Mouse (Mus musculus) hindbrain, postnatal 0 days (tissue): ENCODE measurements around the gene Ppp1r14b. TPM values are rescaled to one million over a fixed set of nuclear protein-coding genes. Genes with fewer than 3 reads are reported as not detected.

Experiments used
- ATAC-seq: fragments of 200-750 bp; cut with Nextera tagmentation; 2 replicates; pipeline ENCODE4 v1.8.0; 2017; ENCODE audit warnings: mild to moderate bottlenecking, moderate TSS enrichment, moderate library complexity
- DNase-seq: peaks from one replicate; pipeline ENCODE4 v3.0.0-alpha.2; 2015; ENCODE audit warnings: low spot score
- H3K27ac ChIP-seq: fragments of 300-500 bp; sonication (generic); 2 replicates; pipeline ENCODE4 v1.5.1; 2014; ENCODE audit warnings: mild to moderate bottlenecking
- H3K27me3 ChIP-seq: fragments of 300-500 bp; sonication (generic); 2 replicates; pipeline ENCODE4 v1.6.1; 2014; ENCODE audit warnings: low read length, mixed read lengths; ENCODE audit not compliant: insufficient read depth
- H3K36me3 ChIP-seq: fragments of 300-500 bp; sonication (generic); 2 replicates; pipeline ENCODE4 v1.6.1; 2014; ENCODE audit warnings: low read length, mixed read lengths; ENCODE audit not compliant: insufficient read depth
- H3K4me1 ChIP-seq: fragments of 300-500 bp; sonication (generic); 2 replicates; pipeline ENCODE4 v1.6.1; 2014; ENCODE audit warnings: antibody characterized with exemption, low read length, mixed read lengths; ENCODE audit not compliant: insufficient read depth
- H3K4me2 ChIP-seq: fragments of 300-500 bp; sonication (generic); 2 replicates; pipeline ENCODE4 v1.6.1; 2014; ENCODE audit warnings: low read depth, mild to moderate bottlenecking, low read length, moderate library complexity, mixed read lengths
- H3K4me3 ChIP-seq: fragments of 300-500 bp; sonication (generic); 2 replicates; pipeline ENCODE4 v1.5.1; 2014; ENCODE audit warnings: low read length
- H3K9ac ChIP-seq: fragments of 300-500 bp; sonication (generic); replicated peaks from 2 replicates; pipeline ENCODE4 v1.6.1; 2014; ENCODE audit warnings: mild to moderate bottlenecking, low read length, moderate library complexity, mixed read lengths
- H3K9me3 ChIP-seq: fragments of 300-500 bp; sonication (generic); 2 replicates; pipeline ENCODE4 v1.6.1; 2016; ENCODE audit warnings: low read length, mixed read lengths
- CTCF ChIP-seq: IDR thresholded peaks from 2 replicates; pipeline ENCODE4 v1.5.1; 2016; ENCODE audit warnings: antibody characterized with exemption, control low read depth, low read depth
- WGBS: fragments of 180-500 bp; shearing (Covaris S2); extraction: QIAGEN DNeasy Blood & Tissue Kit; methylation state at CpG from one replicate; pipeline ENCODE4 v1.1.7; 2014; 5-methylcytosine and 5-hydroxymethylcytosine counted together
- polyA plus RNA-seq: library from polyadenylated mRNA; unstranded; fragments of >200 nt; fragmentation: Nextera tagmentation; extraction: Ambion mirVana; gene quantifications from 2 replicates; pipeline ENCODE4 v1.2.1, GENCODE M21; 2015
- total RNA-seq: library from RNA; depleted of rRNA; stranded (reverse); fragments of >200 nt; gene quantifications from 2 replicates; pipeline ENCODE4 v1.2.3, GENCODE M21; 2014

Gene Ppp1r14b
- total and polyA plus RNA-seq, 2 experiments from 2014 or later, result 155 to 210 TPM

DNA sequence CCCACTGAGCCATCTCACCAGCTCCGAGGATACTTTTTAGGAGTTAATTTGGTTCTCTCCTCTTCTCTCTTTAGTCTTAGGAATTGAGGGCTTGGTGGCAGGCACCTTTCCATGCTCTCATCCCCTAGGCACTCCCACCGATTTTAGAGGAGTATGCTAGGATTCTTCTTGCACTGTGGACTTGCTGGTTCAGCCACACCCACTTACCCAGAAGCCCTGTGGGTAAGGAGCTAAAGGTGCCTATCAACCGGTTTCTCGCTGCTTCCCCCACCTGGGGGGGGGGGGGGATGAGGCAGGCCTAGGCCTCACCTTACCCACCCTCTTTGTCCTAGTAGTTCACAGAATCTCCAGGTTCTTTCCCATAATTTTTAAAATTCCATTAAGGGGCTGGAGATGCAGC, 27.0 kb upstream of the Ppp1r14b start:
- no peak for DNase-seq
- Histone ChIP-seq H3K4me2 (no peak overlapping the region), H3K4me3 (no peak overlapping the region), H3K36me3 (no peaks in the 10 kb centered on the region), H3K27ac (no peak overlapping the region; the same call in 1 of the 2 replicates), H3K27me3 (no peaks in the 10 kb centered on the region), H3K9ac (0 out of 2 replicates have a peak overlapping the region, but pooled peaks have one; percentile 13), H3K4me1 (peaks cover 13% of the 10 kb centered on the region), H3K9me3 (no peaks in the 10 kb centered on the region)
- no peak for TF ChIP-seq CTCF
- 55% methylated on average over 4 of the region's 4 CpGs for WGBS
- no peak for ATAC-seq

DNA sequence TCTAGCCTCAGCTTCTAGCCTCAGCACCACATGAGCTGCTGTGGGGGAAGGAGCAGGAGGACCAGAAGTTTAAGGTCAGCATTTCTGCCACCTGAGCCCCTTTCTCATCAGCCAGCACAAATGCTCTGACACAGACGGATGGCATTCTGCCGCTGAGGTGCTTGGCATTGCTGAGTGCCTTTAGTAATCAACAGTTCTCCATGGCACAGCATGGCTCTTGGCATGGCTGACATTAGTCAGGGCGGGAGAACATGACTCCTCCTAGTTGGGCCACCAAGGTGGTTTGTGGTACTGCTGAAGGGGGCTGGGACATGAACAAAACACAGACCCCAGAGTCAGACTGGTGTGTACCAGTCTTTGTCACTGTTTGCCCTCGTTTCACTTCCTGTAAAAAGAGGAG, 26.6 kb upstream of the Ppp1r14b start:
- Histone ChIP-seq H3K4me2 (no peak overlapping the region), H3K36me3 (no peaks in the 10 kb centered on the region), H3K4me1 (peaks cover 13% of the 10 kb centered on the region), H3K4me3 (no peak overlapping the region), H3K27ac (no peak overlapping the region; the same call in 1 of the 2 replicates), H3K9me3 (no peaks in the 10 kb centered on the region), H3K27me3 (no peaks in the 10 kb centered on the region), H3K9ac (0 out of 2 replicates have a peak overlapping the region, but pooled peaks have one; percentile 13)
- TF ChIP-seq CTCF, result no peak
- WGBS, result 53% methylated on average over 4 of the region's 4 CpGs
- peak; percentile 35 for DNase-seq
- no peak for ATAC-seq

DNA sequence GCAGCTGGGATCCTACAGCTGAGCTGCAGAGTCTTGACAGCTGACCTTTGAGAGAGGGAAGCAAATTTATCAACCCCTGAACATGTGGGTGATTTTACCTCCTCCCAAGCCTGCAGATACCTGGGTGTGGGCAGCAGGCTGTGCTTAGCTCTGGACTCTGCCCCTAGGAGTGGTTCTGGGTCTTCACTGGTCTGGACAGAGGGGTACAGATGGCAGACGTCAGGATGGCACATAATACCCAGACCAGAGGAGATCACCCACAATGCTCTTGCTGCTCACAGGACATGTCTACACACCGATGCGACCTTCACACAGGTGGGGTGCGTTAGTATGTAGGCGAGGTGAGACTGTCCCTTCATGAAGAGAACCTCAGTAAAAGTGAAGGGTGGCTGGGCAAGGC, 25.2 kb upstream of the Ppp1r14b start:
- Histone ChIP-seq H3K4me3 (no peak overlapping the region), H3K9me3 (no peaks in the 10 kb centered on the region), H3K4me1 (peaks cover 14% of the 10 kb centered on the region), H3K27ac (no peak overlapping the region), H3K4me2 (no peak overlapping the region; the same call in 1 of the 2 replicates), H3K27me3 (no peaks in the 10 kb centered on the region), H3K9ac (no peak overlapping the region; the same call in 1 of the 2 replicates), H3K36me3 (no peaks in the 10 kb centered on the region)
- 88% methylated on average over 5 of the region's 5 CpGs for WGBS
- DNase-seq (no peak), ATAC-seq (no peak)
- TF ChIP-seq CTCF, result no peak

DNA sequence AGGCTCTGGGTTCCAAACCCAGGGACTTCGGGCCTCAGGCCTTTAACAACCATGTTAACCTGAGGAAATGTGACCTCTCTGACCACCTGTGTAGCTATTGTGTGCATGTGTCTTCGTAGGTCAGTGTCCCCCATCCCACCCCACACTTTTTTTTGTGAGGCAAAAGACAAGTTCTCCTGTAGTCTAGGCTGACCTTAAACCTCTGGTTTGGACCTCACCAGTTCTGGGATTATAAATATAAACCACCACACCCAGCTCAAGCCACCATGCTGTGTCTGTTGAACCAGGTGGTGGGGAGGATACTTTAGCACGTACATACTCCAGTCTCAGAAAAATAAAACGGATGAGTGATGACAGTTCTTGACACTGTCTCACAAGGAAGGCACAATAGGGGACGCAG, 24.8 kb upstream of the Ppp1r14b start:
- Histone ChIP-seq H3K36me3 (no peaks in the 10 kb centered on the region), H3K27ac (peak overlapping the region; percentile 91; the same call in 1 of the 2 replicates), H3K4me2 (peak overlapping the region; percentile 99), H3K9ac (peak overlapping the region; percentile 59; the same call in 1 of the 2 replicates), H3K9me3 (no peaks in the 10 kb centered on the region), H3K27me3 (no peaks in the 10 kb centered on the region), H3K4me3 (peak overlapping the region; percentile 61; the same call in 1 of the 2 replicates), H3K4me1 (peaks cover 14% of the 10 kb centered on the region)
- ATAC-seq (no peak), DNase-seq (no peak)
- TF ChIP-seq CTCF, result no peak
- 35% methylated on average over 5 of the region's 5 CpGs for WGBS

DNA sequence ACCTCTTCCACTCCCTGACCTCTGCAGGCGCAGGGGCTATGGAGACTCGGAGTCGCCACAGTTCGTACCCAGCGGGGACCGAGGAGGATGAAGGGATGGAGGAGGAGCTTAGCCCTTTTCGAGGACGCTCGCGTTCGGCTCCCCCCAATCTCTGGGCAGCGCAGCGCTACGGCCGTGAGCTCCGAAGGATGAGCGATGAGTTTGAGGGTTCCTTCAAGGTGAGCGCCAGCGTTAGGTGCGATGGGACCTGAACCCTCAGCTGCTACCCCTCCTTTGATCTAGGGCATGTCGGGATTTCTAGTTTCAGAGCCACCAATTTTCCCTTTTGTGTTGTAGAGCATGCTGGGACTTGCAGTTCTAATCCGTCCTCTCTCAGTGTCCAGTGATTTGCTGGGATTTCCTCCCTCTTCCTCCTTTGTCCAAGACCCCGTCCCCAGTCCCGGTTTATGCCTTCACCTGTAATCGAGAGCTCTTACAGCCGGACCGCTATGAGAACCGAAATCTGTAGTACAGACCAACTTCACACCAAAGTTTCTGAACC, 24.1 kb upstream of the Ppp1r14b start:
- WGBS, result under 1% methylated on average over 28 of the region's 28 CpGs
- H3K9me3 ChIP-seq, result no peaks in the 10 kb centered on the region

DNA sequence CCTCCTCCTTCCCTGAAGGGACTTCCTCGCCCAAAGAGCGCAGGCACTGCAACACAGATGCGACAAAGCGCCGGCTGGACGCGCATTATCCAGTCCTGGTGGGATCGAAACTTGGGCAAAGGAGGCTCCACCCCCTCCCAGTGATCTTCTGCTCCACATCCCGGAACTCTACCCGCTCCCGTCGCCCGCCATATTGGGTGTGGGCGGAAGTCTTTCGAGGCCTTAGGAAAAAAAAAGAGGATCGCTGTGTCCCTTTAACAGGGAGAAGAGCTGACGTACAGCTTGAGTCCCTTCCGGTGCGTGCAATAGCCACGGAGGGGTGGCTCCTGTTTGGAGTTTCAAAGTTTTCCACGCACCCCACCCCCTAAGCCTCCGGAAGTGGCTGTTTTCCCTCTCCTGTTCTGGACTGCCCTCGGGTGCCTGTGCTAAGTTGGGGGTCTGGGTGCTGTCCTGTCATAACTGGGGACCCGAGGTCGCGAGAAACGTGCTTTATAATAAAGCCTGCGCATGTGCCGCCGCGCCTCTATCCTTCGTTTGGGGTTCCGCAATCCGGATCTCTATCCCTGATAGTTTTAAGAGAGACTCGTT, 23.3 kb upstream of the Ppp1r14b start:
- H3K27me3 ChIP-seq, result no peaks in the 10 kb centered on the region
- 0 out of 2 replicates have a peak, but pooled peaks cover 4% of the 10 kb centered on the region for H3K36me3 ChIP-seq
- peaks cover 14% of the 10 kb centered on the region for H3K4me1 ChIP-seq
- 0% methylated on average over 35 of the region's 35 CpGs for WGBS
- peak overlapping the region; percentile 61 for H3K4me3 ChIP-seq
- ATAC-seq (peak; percentile 88), DNase-seq (peak; percentile 95)
- H3K9ac ChIP-seq, result peak overlapping the region; percentile 59
- H3K27ac ChIP-seq, result peak overlapping the region; percentile 91
- no peaks in the 10 kb centered on the region for H3K9me3 ChIP-seq
- no peak for TF ChIP-seq CTCF
- peak overlapping the region; percentile 99 for H3K4me2 ChIP-seq

More for the DNA sequence above, 24.1 kb upstream of the Ppp1r14b start:
- Histone ChIP-seq H3K9ac (peak overlapping the region; percentile 59), H3K4me3 (peak overlapping the region; percentile 61), H3K4me1 (peaks cover 14% of the 10 kb centered on the region), H3K36me3 (0 out of 2 replicates have a peak, but pooled peaks cover 1% of the 10 kb centered on the region), H3K27me3 (no peaks in the 10 kb centered on the region), H3K4me2 (peak overlapping the region; percentile 99), H3K27ac (peak overlapping the region; percentile 91)
- DNase-seq (peak; percentile 75), ATAC-seq (peak; percentile 25)
- no peak for TF ChIP-seq CTCF
